Comparison of ENCODE assay signal across 11 mouse cellular contexts in genomic region chr4:143219316-143219751, GRCm38 (mm10). TPM values are rescaled to one million over a fixed set of nuclear protein-coding genes. Genes with fewer than 3 reads are reported as not detected.
DNase-seq lines count a peak whose midpoint lies in the region; ATAC-seq and TF ChIP-seq lines count a peak whose summit lies in the region.
"Had no signal": no experiment of that assay in that cellular context is flagged by ENCODE, and none has a peak within 500 bp of the region (broad histone marks: within the 10 kb centered on the region; RNA-seq: fewer than 3 reads in every experiment).

No protein-coding gene starts in this region.

- peaks cover 5% of the 10 kb centered on the region for H3K4me1 ChIP-seq in hindbrain, embryonic 10.5 days (replicated peaks)
- H3K4me1 ChIP-seq in midbrain, embryonic 16.5 days (ENCODE audit: control insufficient read depth, insufficient read depth, low read length), result no peaks in the 10 kb centered on the region
- H3K4me1 ChIP-seq: liver, embryonic 12.5 days had no signal

- H3K9me3 ChIP-seq in hindbrain, embryonic 10.5 days, result no peaks in the 10 kb centered on the region
- no peaks in the 10 kb centered on the region for H3K9me3 ChIP-seq in midbrain, embryonic 16.5 days (replicated peaks; ENCODE audit: control insufficient read depth, low read length, poor library complexity, severe bottlenecking)
- H3K9me3 ChIP-seq: liver, embryonic 12.5 days had no signal

- ATAC-seq in activated CD4-positive, CD25-positive, alpha-beta regulatory T cell, adult 4 months, result peak; percentile 99
- peak; percentile 93 for ATAC-seq in midbrain, embryonic 16.5 days
- ATAC-seq: liver, embryonic 12.5 days; Patski had no signal

- DNase-seq in B cell, adult 2 months, result peak; percentile 48 to 52
- peak; percentile 35 for DNase-seq in hindbrain, embryonic 10.5 days (ENCODE audit: low spot score)
- no peak for DNase-seq in left cerebral cortex, adult 2 months (ENCODE audit: extremely low spot score in 1 of 2, low spot score in 2 of 2)
- DNase-seq in gastrocnemius, adult 18-20 months (ENCODE audit: low spot score), result no peak
- no peak for DNase-seq in kidney, adult 9 months
- DNase-seq in left cerebral cortex, adult 11 months (ENCODE audit: low spot score), result no peak
- DNase-seq: kidney, adult 11 months had no signal

- no peak for TF ChIP-seq CTCF in left cerebral cortex, adult 2 months (IDR thresholded peaks at IDR 0.05)

- H3K4me3 ChIP-seq in hindbrain, embryonic 10.5 days, result peak overlapping the region; percentile 16; the same call in 1 of the 2 replicates
- peak overlapping the region; percentile 10; the same call in 1 of the 2 replicates for H3K4me3 ChIP-seq in midbrain, embryonic 16.5 days (ENCODE audit: low read depth, low read length)
- H3K4me3 ChIP-seq in left cerebral cortex, adult 2 months, result no peak overlapping the region
- H3K4me3 ChIP-seq: liver, embryonic 12.5 days had no signal

- H3K27me3 ChIP-seq in hindbrain, embryonic 10.5 days (ENCODE audit: insufficient read depth, poor library complexity, severe bottlenecking), result 0 out of 2 replicates have a peak, but pooled peaks cover 6% of the 10 kb centered on the region
- H3K27me3 ChIP-seq in midbrain, embryonic 16.5 days (ENCODE audit: control insufficient read depth, insufficient read depth, low read depth, low read length), result no peaks in the 10 kb centered on the region
- H3K27me3 ChIP-seq: Patski had no signal

- 31% methylated on average over 9 of the region's 9 CpGs for WGBS in hindbrain, embryonic 10.5 days
- 9% methylated on average over 9 of the region's 9 CpGs for WGBS in midbrain, embryonic 16.5 days

- peak overlapping the region; percentile 12; the same call in 1 of the 2 replicates for H3K9ac ChIP-seq in midbrain, embryonic 16.5 days (ENCODE audit: low read depth, low read length)
- H3K9ac ChIP-seq: liver, embryonic 12.5 days had no signal

- no peaks in the 10 kb centered on the region for H3K36me3 ChIP-seq in hindbrain, embryonic 10.5 days
- no peaks in the 10 kb centered on the region for H3K36me3 ChIP-seq in midbrain, embryonic 16.5 days (ENCODE audit: control insufficient read depth, insufficient read depth, low read length)
- H3K36me3 ChIP-seq: liver, embryonic 12.5 days had no signal

- peak overlapping the region; percentile 85 for H3K27ac ChIP-seq in hindbrain, embryonic 10.5 days
- peak overlapping the region; percentile 73 for H3K27ac ChIP-seq in midbrain, embryonic 16.5 days (ENCODE audit: low read length)
- H3K27ac ChIP-seq in left cerebral cortex, adult 2 months, result no peak overlapping the region
- H3K27ac ChIP-seq: liver, embryonic 12.5 days had no signal

- intact Hi-C loops in left cerebral cortex, adult 2 months (cut with DNase I), result no loop called here

- H3K4me2 ChIP-seq in midbrain, embryonic 16.5 days (ENCODE audit: low read length), result peak overlapping the region; percentile 37
- H3K4me2 ChIP-seq: liver, embryonic 12.5 days had no signal

RNA-seq across cellular contexts. Expression of gene Prdm2, which starts 6.5 kb away (rescaled TPM):
- polyA plus RNA-seq in activated CD4-positive, CD25-positive, alpha-beta regulatory T cell, adult 4 months (2017; shearing (Covaris generic)), result 10 to 100 TPM; 27.6 to 31.4 TPM
- polyA plus RNA-seq in hindbrain, embryonic 10.5 days (2016; fragmentation: Nextera tagmentation; extraction: Ambion mirVana), result 14.4 and 15.9 TPM in 2 replicates
- 13.4 and 16.0 TPM in 2 replicates for polyA plus RNA-seq in midbrain, embryonic 16.5 days (2015; fragmentation: Nextera tagmentation; extraction: Ambion mirVana)
- total RNA-seq in left cerebral cortex, adult 2 months (2021), result 10 to 100 TPM; 43.3 to 49.2 TPM
- total RNA-seq in gastrocnemius, adult 18-20 months (2021), result 10 to 100 TPM; 22.8 to 26.3 TPM

Comparison
In these comparisons a context has a peak if more than half of its experiments do, and no peak if none do; other contexts are left out.
1. DNase-seq: peak in B cell, adult 2 months (2 of 2) and hindbrain, embryonic 10.5 days (single experiment); none in left cerebral cortex, adult 2 months (0 of 2), gastrocnemius, adult 18-20 months (single experiment), kidney, adult 9 months (single experiment) and left cerebral cortex, adult 11 months (single experiment).